Mouse (Mus musculus) cerebellum, postnatal 10 days (tissue): Measurements from ENCODE around the gene Bace2.
A peak's percentile ranks its signal among the peaks of the same experiment; 100 is the strongest.

ENCODE experiments used
- DNase-seq, 2 experiments: peaks; one replicate each; pipeline ENCODE4 v3.0.0; 2021; ENCODE audit warnings: mixed read lengths in 2 of 2

Gene Bace2

GRCm38 (mm10) chr16:97402213-97402785, 45.8 kb downstream of the Bace2 start:
- DNase-seq: no peak

GRCm38 (mm10) chr16:97405476-97406012, 49.0 kb downstream of the Bace2 start:
- no peak for DNase-seq

DNA sequence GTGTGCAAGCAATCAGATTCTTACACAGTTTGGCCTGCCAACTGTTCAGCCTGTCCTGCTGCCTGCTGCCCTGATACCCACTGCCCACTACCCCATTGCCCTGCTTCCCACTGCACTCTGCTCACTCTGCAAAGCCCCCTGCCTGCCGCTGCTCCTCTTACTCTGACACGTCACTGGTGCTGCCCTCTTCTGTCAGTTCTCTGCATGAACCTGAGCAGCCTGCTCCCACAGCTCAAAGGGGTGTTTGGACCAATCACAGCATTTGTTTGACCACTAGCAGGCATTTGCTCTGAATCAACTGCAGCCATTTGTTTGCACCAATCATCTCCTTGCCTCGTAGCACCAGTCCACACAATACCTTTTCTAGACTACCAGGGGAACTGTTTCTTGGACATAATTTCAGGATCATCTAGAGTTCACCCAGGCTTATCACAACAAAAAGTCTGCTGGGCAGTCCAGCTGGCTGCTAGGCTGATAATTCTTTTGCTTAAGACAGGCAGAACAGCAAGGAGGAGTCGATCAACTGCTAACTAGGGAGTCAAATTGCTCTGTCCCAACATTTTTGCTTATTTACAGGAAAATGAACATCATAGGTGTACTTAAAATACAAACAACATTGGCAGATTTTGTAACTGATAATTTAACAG, 61.5 kb downstream of the Bace2 start:
- DNase-seq: peak; percentile 76 to 78

DNA sequence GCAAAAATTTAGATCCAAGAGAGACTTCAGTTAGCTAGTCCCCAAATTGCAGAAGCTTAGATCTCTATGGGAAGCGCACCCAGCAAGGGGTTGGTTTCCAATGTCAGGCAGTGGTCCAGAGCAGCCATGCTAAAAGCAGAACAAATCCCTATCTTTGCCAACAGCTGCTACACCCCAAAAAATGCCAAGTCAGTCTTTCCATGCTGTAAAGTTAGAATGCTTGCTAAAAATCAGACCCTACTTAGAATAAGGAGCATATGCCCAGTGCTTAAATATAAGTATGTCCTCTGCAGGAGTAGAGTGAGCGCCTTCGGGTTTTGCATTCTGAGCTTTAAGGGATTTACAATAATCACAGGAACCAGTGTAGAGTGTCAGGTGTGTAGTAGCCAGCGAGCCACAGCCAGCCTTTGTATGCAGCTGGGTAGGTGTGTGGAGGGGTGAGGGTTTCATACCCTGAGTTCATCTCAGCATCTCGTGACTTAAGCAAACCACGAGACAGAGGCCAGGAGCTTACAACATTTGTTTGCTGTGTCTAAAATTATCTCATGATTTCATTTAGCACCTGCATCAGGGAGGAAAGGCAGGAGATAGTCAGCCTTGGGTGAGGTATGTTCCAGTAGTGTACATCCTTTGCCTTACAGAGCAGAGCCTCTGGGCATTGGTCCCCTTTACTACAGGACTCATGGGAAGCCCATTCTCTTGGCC, 62.4 kb downstream of the Bace2 start:
- no peak for DNase-seq

DNA sequence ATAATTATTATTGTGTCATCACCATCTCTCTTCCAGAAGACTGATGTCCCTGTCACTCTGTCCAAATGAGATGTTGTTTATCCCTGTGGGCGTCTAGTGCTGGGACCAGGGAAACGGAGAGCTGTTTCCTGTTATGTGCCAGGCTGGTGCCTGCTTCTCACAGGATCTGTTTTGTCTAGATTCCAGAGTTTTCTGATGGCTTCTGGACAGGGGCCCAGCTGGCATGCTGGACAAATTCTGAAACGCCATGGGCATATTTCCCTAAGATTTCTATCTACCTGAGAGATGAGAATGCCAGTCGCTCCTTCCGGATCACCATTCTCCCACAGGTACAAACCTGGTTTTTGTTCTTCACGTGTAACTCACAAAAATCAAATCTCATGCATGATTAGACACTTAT, 65.1 kb downstream of the Bace2 start:
- peak; percentile 81 to 83 for DNase-seq

- no peak for DNase-seq
Observed at GRCm38 (mm10) chr16:97423627-97424026, 67.1 kb downstream of the Bace2 start.

GRCm38 (mm10) chr16:97428026-97428425, 71.5 kb downstream of the Bace2 start:
- DNase-seq: peak; percentile 69 to 71

DNA sequence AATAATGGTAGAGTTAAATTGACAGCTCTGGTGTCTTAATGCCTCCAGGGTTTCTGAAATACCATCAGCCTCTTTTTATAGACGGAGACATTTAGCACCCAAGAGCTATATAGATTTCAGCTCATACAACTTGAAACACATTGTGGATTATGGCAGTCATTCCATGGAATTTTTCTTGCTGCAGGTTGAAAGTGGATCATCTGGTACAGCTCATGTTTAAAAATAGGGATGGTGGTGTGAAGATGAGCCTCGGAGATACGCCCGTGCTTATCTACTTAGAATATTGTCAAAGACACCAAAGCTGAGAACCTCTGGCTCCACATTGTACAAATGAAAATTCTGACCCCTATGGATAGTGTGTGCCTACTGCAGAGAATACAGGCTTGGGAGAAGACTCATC, 73.5 kb downstream of the Bace2 start:
- DNase-seq: no peak

DNA sequence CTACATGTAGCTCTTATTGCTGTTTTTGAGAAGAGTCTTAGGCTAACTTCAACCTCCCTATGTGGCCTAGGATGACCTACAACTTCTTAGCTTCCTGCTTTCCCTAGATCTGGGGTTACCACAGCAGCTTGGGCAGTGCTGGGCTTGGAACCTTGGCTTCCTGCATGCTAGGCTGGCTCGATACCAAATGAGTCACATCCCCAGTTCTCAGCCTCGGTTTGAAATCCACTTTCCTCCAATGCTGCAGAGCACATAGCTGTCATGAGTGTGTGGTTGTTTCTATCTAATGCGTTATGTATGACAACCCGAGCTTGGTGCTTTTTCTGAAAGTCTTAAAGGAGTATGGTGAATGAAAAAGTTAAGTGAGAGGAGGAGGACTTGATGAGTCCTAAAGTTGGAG, 74.8 kb downstream of the Bace2 start:
- DNase-seq: peak; percentile 57 to 59

DNA sequence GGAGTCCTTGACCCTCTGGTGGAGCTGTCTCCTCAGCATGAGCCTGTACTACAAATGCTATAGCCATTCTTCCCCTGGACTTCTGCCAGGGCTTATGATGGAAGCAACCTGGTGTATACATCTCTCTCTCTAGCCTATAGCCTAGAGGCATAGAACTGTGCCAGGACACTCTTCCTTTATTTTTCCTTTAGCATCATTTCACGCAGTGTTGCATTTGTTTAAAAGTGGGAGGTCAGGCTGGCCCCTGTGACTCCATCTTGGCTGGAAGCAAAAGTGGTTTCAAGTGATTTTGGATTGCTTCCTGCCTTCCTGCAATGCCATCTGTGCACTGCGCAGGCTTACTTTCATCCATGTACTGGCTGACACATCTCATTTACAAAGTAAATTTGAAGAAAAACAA, 77.7 kb downstream of the Bace2 start:
- peak; percentile 73 to 76 for DNase-seq

DNA sequence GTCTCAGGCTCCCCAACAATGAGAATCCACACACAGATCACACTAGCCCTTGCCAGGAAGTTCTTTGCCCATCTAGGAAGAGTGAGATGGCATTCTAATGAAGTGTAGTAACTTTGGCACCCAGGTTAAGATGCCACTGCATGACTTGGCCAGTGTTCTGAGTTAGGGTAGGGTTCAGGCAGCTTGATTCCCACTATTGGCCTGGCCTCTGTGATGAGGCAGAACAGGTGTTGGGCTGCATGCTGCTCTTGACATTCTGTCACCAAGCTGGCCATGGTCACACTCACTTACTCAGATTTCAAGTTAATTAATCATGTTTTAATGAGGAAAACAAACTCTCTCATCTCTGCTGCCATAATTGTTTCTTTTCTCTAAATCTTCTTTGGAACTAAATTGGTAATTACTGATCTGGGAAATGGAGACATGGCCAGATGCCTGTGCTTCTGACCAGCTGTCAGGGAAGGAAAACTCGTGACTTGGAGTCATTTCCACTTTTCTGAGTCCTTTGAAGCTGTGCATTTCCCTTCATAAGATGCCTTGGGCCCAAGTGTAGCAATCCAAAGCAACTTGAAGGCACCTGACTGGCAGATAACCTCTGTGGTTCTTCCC, 81.0 kb downstream of the Bace2 start:
- DNase-seq: peak; percentile 69 to 76

GRCm38 (mm10) chr16:97438191-97438590, 81.6 kb downstream of the Bace2 start:
- peak; percentile 61 to 69 for DNase-seq

GRCm38 (mm10) chr16:97441967-97442366, 85.4 kb downstream of the Bace2 start:
- DNase-seq: no peak

GRCm38 (mm10) chr16:97443670-97444263, 87.2 kb downstream of the Bace2 start:
- peak; percentile 61 to 79 for DNase-seq

- DNase-seq: no peak
Observed at GRCm38 (mm10) chr16:97447386-97447785, 90.8 kb downstream of the Bace2 start.

DNA sequence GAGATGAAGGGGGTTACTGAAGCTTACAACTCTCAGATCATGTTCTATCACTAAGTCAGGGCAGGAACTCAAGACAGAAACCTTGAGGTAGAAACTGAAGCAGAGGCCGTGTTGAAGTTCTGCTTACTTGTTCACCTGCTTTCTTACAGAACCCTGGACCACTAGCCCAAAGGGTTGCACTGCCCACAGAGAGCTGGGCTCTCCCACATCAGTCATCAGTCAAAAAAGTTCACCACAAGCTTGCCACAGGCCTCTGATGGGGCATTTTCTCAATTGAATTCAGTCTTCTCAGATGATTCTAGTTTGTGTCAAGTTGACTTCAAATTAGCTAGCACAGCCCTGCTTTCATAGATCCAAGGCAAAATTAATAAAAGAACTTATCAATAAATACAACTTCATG, 103.3 kb downstream of the Bace2 start:
- no peak for DNase-seq

DNA sequence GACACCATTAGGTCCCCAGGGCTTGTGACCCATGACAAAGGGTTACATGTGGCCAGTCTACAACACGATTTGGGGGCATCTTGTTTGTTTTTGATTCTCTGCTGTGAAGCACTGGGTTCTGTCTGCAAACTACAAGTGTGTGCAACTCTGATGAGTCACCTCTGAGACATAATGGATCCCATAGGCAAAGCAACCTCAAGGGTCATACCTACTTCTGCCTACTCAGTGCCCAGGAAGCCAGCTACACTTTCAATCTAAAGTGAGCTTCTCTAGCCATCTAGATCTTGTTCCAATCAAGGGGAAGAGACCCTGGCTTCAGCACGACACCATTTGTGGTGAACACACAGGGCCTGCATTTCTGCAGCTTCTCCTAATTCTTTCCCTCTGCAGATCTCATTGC, 104.7 kb downstream of the Bace2 start:
- no peak for DNase-seq

DNA sequence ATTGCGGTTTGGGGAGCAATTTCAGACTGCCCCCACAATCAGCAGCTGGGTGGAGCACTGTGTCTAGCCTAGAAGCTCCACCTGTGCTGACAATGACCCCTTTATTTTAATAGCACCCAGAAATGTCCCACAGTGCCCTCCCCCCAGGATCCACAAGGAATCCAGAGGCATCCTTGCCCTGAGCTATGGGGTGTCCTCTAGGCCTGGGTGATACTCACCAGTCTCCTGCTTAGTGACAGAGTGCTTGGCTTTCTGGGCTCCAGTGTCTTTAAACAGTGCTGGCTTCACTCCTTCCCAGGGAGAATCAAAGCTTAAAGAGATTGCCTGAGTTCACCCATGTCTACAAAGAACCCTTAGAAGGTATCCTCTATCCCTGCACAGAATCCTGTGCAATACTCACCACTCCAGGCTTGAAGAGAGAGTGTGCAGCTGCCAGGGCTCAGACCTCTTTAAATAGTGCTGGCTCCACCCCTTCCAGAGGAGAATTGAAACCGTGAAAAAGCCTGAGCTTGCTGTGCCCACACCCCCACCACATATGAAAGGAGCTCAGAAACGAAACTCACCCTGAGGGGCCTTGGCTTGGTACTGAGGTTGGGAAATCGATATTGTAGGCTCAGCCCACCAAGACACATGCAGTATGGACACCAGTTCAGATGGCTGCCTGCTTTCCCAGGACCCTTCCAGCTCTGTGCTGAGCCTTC, 106.1 kb downstream of the Bace2 start, which contains the start of gene Mx1:
Gene Mx1, minus strand, starts transcription at position 427 of the 701 bp plus-strand sequence.
- no peak for DNase-seq

GRCm38 (mm10) chr16:97466182-97466957, 109.8 kb downstream of the Bace2 start:
- DNase-seq: peak; percentile 29 to 48

- DNase-seq: no peak
Observed at GRCm38 (mm10) chr16:97467472-97467871, 110.9 kb downstream of the Bace2 start.

DNA sequence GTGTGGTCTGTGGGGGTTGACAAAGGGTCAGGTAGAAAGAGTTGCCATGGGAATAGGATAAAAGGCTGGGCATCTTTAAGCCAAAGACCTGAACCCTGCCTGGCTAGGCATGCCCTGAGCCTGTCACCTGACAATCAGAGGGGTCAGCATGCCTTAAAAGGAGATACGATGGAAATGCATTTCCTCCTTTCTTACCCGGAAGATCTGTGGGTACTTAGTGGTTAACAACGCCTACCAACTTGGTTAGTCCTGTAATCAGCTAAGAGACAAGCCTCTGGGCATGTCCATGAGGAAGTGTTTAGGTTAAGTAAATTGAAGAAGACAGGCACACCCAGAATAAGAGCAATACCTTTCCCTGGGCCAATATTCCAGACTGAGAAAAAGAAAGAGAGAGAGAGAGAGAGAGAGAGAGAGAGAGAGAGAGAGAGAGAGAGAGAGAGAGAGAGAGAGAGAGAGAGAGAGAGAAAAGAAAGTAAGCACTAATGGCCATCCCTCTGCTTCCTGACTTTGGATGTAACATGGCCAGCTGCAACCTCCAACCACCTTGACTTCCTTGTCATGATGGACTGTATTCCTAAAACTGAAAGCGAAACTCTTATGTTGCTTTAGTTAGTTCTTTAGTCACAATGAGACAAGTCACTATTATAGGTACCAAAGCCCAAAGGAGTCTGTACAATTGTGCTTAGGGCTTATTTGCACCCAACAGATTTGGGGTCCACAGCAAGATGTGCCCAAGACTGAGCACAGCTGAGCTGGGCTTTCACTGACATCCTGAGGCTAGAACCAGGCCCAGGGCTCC, 111.7 kb downstream of the Bace2 start:
- no peak for DNase-seq
